Mouse (Mus musculus) heart, postnatal 25 days (tissue): ENCODE measurements around the gene Socs3. TPM values are rescaled to one million over a fixed set of nuclear protein-coding genes. Genes with fewer than 3 reads are reported as not detected.
A peak's percentile ranks its signal among the peaks of the same experiment; 100 is the strongest.

Experiments
- DNase-seq: peaks from one replicate; pipeline ENCODE4 v3.0.0; 2022; ENCODE audit warnings: low spot score
- intact Hi-C: fragments of 180-260 bp; cut with DNase I; formaldehyde crosslinking; loops from one replicate; pipeline ENCODE4 v1.15.1; 2025
- total RNA-seq, 2 experiments: library from RNA; stranded (reverse); gene quantifications; 2 replicates each; pipeline ENCODE4 v1.2.3; 2021

Socs3 gene
- total RNA-seq, 2 experiments from 2014 or later: 5.2 to 6.3 TPM

GRCm38 (mm10) chr11:117996066-117996465 is 26.2 kb upstream of the Socs3 start:
- no peak for DNase-seq
- intact Hi-C loops: no loop called here

- intact Hi-C loops: no loop called here
- no peak for DNase-seq
Observed at GRCm38 (mm10) chr11:117995661-117996060, 25.8 kb upstream of the Socs3 start.

GRCm38 (mm10) chr11:117995255-117995654 is 25.4 kb upstream of the Socs3 start:
- DNase-seq: no peak
- intact Hi-C loops: no loop called here

- DNase-seq: no peak
- intact Hi-C loops: no loop called here
Observed at GRCm38 (mm10) chr11:117994250-117995057, 24.6 kb upstream of the Socs3 start.

- no peak for DNase-seq
- intact Hi-C loops: no loop called here
Observed at GRCm38 (mm10) chr11:117993190-117994175, 23.6 kb upstream of the Socs3 start.

GRCm38 (mm10) chr11:117991502-117992470 is 21.9 kb upstream of the Socs3 start:
- intact Hi-C loops: no loop called here
- peak; percentile 36 for DNase-seq

GRCm38 (mm10) chr11:117989926-117990325 is 20.1 kb upstream of the Socs3 start:
- intact Hi-C loops: no loop called here

GRCm38 (mm10) chr11:117989241-117989640 is 19.4 kb upstream of the Socs3 start:
- intact Hi-C loops: no loop called here
- DNase-seq: no peak

More at GRCm38 (mm10) chr11:117989926-117990325, 20.1 kb upstream of the Socs3 start:
- DNase-seq: no peak

GRCm38 (mm10) chr11:117987968-117988367 is 18.1 kb upstream of the Socs3 start:
- intact Hi-C loops: no loop called here

GRCm38 (mm10) chr11:117987032-117987451 is 17.2 kb upstream of the Socs3 start:
- intact Hi-C loops: no loop called here
- DNase-seq: no peak

More at GRCm38 (mm10) chr11:117987968-117988367, 18.1 kb upstream of the Socs3 start:
- no peak for DNase-seq

GRCm38 (mm10) chr11:117986126-117987031 is 16.5 kb upstream of the Socs3 start, which contains the start of gene Pgs1:
Pgs1 (plus strand) TSS chr11:117986292.
- intact Hi-C loops: no loop called here

GRCm38 (mm10) chr11:117983770-117984169 is 13.9 kb upstream of the Socs3 start:
- intact Hi-C loops: no loop called here
- no peak for DNase-seq

More at GRCm38 (mm10) chr11:117986126-117987031, 16.5 kb upstream of the Socs3 start, which contains the start of gene Pgs1:
- peak; percentile 84 for DNase-seq

- no peak for DNase-seq
- intact Hi-C loops: no loop called here
Observed at GRCm38 (mm10) chr11:117982426-117982825, 12.6 kb upstream of the Socs3 start.

GRCm38 (mm10) chr11:117979388-117979787 is 9.5 kb upstream of the Socs3 start:
- intact Hi-C loops: no loop called here
- DNase-seq: no peak

GRCm38 (mm10) chr11:117977694-117978360 is 8.0 kb upstream of the Socs3 start:
- intact Hi-C loops: no loop called here
- no peak for DNase-seq

GRCm38 (mm10) chr11:117976081-117976582 is 6.3 kb upstream of the Socs3 start:
- intact Hi-C loops: no loop called here
- DNase-seq: no peak

- intact Hi-C loops: no loop called here
- no peak for DNase-seq
Observed at GRCm38 (mm10) chr11:117975211-117975967, 5.5 kb upstream of the Socs3 start.
